Comparison of ENCODE assay signal across 8 mouse cellular contexts in the genomic region with DNA sequence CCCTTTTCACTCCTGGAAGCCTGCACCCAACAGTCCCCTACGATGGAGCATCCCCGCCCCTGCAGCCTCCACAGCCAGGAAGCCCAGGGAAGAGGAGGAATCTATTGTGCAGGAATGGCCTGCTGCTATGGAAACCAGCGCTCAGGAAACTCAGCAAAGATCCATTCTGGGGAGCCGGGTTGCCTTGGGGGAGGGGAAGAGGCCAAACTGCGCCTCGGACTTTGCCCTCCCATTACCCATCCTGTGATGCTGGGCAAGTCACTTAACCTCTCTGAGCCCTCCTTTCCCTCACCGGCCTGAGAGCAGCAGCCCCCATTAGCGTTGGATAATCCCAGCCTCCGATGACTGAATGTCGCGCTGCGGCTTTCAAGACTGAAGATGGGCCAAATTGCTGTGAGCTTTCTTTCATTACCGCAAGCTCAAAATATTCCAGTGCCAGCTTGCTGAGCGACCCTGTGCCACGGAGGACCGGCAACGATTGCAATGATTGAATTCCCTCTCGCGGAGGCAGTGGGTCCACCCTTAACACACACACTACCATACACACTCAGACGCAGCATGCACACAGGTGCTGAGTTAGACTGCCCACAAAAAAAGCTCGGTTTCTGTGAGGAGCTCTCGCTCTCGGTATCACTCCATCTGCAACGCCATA. TPM values are rescaled to one million over a fixed set of nuclear protein-coding genes. Genes with fewer than 3 reads are reported as not detected.
A peak's percentile ranks its signal among the peaks of the same experiment; 100 is the strongest.
DNase-seq lines count a peak whose midpoint lies in the region; ATAC-seq lines count a peak whose summit lies in the region.

No protein-coding gene starts in this region.

- 14% methylated on average over 24 of the region's 24 CpGs for WGBS in heart, embryonic 10.5 days
- 5% methylated on average over 24 of the region's 24 CpGs for WGBS in hindbrain, embryonic 13.5 days
- WGBS in limb, embryonic 10.5 days = 16% methylated on average over 24 of the region's 24 CpGs

- H3K4me3 ChIP-seq in heart, embryonic 10.5 days = peak overlapping the region; percentile 44
- peak overlapping the region; percentile 29 for H3K4me3 ChIP-seq in hindbrain, embryonic 13.5 days
- H3K4me3 ChIP-seq in limb, embryonic 10.5 days = peak overlapping the region; percentile 44

- intact Hi-C loops in heart, postnatal 25 days (cut with DNase I) = no loop called here

- no peaks in the 10 kb centered on the region for H3K9me3 ChIP-seq in heart, embryonic 10.5 days
- H3K9me3 ChIP-seq in hindbrain, embryonic 13.5 days = no peaks in the 10 kb centered on the region
- H3K9me3 ChIP-seq in limb, embryonic 10.5 days (replicated peaks) = no peaks in the 10 kb centered on the region

- H3K27me3 ChIP-seq in heart, embryonic 10.5 days (ENCODE audit: insufficient read depth, poor library complexity, severe bottlenecking) = peaks cover 73% of the 10 kb centered on the region
- H3K27me3 ChIP-seq in hindbrain, embryonic 13.5 days = peaks cover 30% of the 10 kb centered on the region
- H3K27me3 ChIP-seq in limb, embryonic 10.5 days (ENCODE audit: low read depth, poor library complexity, severe bottlenecking) = peaks cover 64% of the 10 kb centered on the region

- peak overlapping the region; percentile 59; the same call in 1 of the 2 replicates for H3K9ac ChIP-seq in hindbrain, embryonic 13.5 days

- ATAC-seq in hindbrain, embryonic 13.5 days (ENCODE audit: low FRiP score) = peak; percentile 89
- no peak for ATAC-seq in inflammation-experienced regulatory T-cells, adult 6 months

- DNase-seq in heart, embryonic 10.5 days (ENCODE audit: low spot score) = no peak
- DNase-seq in heart, postnatal 25 days (ENCODE audit: low spot score) = no peak
- peak; percentile 52 to 54 for DNase-seq in cerebellum, postnatal 25 days
- DNase-seq in limb, embryonic 10.5 days (ENCODE audit: low spot score) = peak; percentile 52
- DNase-seq in right cerebral cortex, adult 2 months (ENCODE audit: low spot score in 2 of 2) = peak; percentile 82 to 84
- no peak for DNase-seq in ovary, postnatal 14 days (ENCODE audit: low spot score)

- H3K4me1 ChIP-seq in heart, embryonic 10.5 days = peaks cover 19% of the 10 kb centered on the region
- peaks cover 24% of the 10 kb centered on the region for H3K4me1 ChIP-seq in hindbrain, embryonic 13.5 days (replicated peaks)
- H3K4me1 ChIP-seq in limb, embryonic 10.5 days = peaks cover 13% of the 10 kb centered on the region

- H3K4me2 ChIP-seq in hindbrain, embryonic 13.5 days = peak overlapping the region; percentile 53

- H3K36me3 ChIP-seq in heart, embryonic 10.5 days = no peaks in the 10 kb centered on the region
- no peaks in the 10 kb centered on the region for H3K36me3 ChIP-seq in hindbrain, embryonic 13.5 days
- H3K36me3 ChIP-seq in limb, embryonic 10.5 days = no peaks in the 10 kb centered on the region

- H3K27ac ChIP-seq in heart, embryonic 10.5 days = no peak overlapping the region
- peak overlapping the region; percentile 78 for H3K27ac ChIP-seq in hindbrain, embryonic 13.5 days
- peak overlapping the region; percentile 37; the same call in 1 of the 2 replicates for H3K27ac ChIP-seq in limb, embryonic 10.5 days

RNA-seq across cellular contexts. Expression of a gene that starts 18.1 kb away (rescaled TPM):
- 11.0 and 12.8 TPM in 2 replicates for polyA plus RNA-seq in heart, embryonic 10.5 days (2016; fragmentation: Nextera tagmentation; extraction: Ambion mirVana)
- 10 to 100 TPM; 24.6 to 28.1 TPM for total RNA-seq in heart, postnatal 25 days (2021)
- 20.8 and 23.1 TPM in 2 replicates for polyA plus RNA-seq in hindbrain, embryonic 13.5 days (2015; fragmentation: Nextera tagmentation; extraction: Ambion mirVana)
- polyA plus RNA-seq in limb, embryonic 10.5 days (2016; fragmentation: Nextera tagmentation; extraction: Ambion mirVana) = 10.6 and 11.5 TPM in 2 replicates
- polyA plus RNA-seq in inflammation-experienced regulatory T-cells, adult 6 months (2017; shearing (Covaris generic)) = 1 to 10 TPM in 1 of 3 experiments, under 1 TPM in 1, not detected in 1; 0.96 to 1.0 TPM

RNA-seq across cellular contexts. Expression of a gene that starts 38.1 kb away (rescaled TPM):
- polyA plus RNA-seq in heart, embryonic 10.5 days (2016; fragmentation: Nextera tagmentation; extraction: Ambion mirVana) = 0.06 TPM in 1 of 2 replicates, not detected in the other
- not detected for total RNA-seq in heart, postnatal 25 days (2021)
- not detected in 2 replicates for polyA plus RNA-seq in hindbrain, embryonic 13.5 days (2015; fragmentation: Nextera tagmentation; extraction: Ambion mirVana)
- not detected in 2 replicates for polyA plus RNA-seq in limb, embryonic 10.5 days (2016; fragmentation: Nextera tagmentation; extraction: Ambion mirVana)
- polyA plus RNA-seq in inflammation-experienced regulatory T-cells, adult 6 months (2017; shearing (Covaris generic)) = not detected

Comparison
In these comparisons a context has a peak if more than half of its experiments do, and no peak if none do; other contexts are left out.
1. DNase-seq: peak in cerebellum, postnatal 25 days (2 of 2), limb, embryonic 10.5 days (single experiment) and right cerebral cortex, adult 2 months (2 of 2); none in heart, embryonic 10.5 days (single experiment), heart, postnatal 25 days (single experiment) and ovary, postnatal 14 days (single experiment).
2. Peak in every context shown above with its lines, with median percentiles within 50 percentile points of each other: H3K4me3 ChIP-seq.